Mouse (Mus musculus) bone marrow macrophage, adult 2 months (primary cell): Measurements from ENCODE around the gene Hist1h1c.
"Not testable (repeated sequence)": the region's sequence is repeated elsewhere in the genome, so short reads cannot be mapped to it uniquely, and the experiment has no call there.

Experiments
- CTCF ChIP-seq: IDR thresholded peaks from 2 replicates; pipeline ENCODE4 v1.5.1; 2012; ENCODE audit warnings: low read depth, mild to moderate bottlenecking, low read length, moderate library complexity
- POLR2A ChIP-seq: IDR thresholded peaks from 2 replicates; pipeline ENCODE4 v1.6.1; 2012; ENCODE audit warnings: mild to moderate bottlenecking, low read depth, low read length, borderline replicate concordance

GRCm38 (mm10) chr13:23752067-23752741, 13.6 kb downstream of the Hist1h1c start, which contains the start of gene Hist1h3b:
- TF ChIP-seq POLR2A, CTCF: not testable (repeated sequence)
